Mouse (Mus musculus): ENCODE measurements at regions not wholly inside any gene's neighbourhood (a gene's known extent, or its start where the extent isn't known, plus 50 kb on each side); places are given as distances from the start of the nearest gene placed in this dataset.

- no peak for TF ChIP-seq CTCF (IDR thresholded peaks at IDR 0.05; ENCODE audit: control insufficient read depth, insufficient read depth, insufficient read length)
- no peak for TF ChIP-seq MYOG (IDR thresholded peaks at IDR 0.05; ENCODE audit: control insufficient read depth, extremely low read depth, insufficient read length)
- TF ChIP-seq MAX (IDR thresholded peaks at IDR 0.05) = no peak
- TF ChIP-seq FOSL1 (IDR thresholded peaks at IDR 0.05; ENCODE audit: insufficient read depth, low read length, poor library complexity, severe bottlenecking) = no peak
- TF ChIP-seq USF1 (IDR thresholded peaks at IDR 0.05; ENCODE audit: low read depth) = no peak
- no peak for TF ChIP-seq MYOD1 (IDR thresholded peaks at IDR 0.05; ENCODE audit: control insufficient read depth, insufficient read length, low read depth)
- TF ChIP-seq CEBPB (IDR thresholded peaks at IDR 0.05; ENCODE audit: low read depth) = no peak
Measured at GRCm38 (mm10) chr14:61803421-61803925, 196.2 kb downstream of the Kcnrg start.

All from C2C12 (cell line).